Mouse (Mus musculus): ENCODE results near the gene Mast3. TPM values are rescaled to one million over a fixed set of nuclear protein-coding genes. Genes with fewer than 3 reads are reported as not detected.

Gene Mast3
- polyA plus RNA-seq, 1 experiment from 2014 or later: 15.9 TPM

DNA sequence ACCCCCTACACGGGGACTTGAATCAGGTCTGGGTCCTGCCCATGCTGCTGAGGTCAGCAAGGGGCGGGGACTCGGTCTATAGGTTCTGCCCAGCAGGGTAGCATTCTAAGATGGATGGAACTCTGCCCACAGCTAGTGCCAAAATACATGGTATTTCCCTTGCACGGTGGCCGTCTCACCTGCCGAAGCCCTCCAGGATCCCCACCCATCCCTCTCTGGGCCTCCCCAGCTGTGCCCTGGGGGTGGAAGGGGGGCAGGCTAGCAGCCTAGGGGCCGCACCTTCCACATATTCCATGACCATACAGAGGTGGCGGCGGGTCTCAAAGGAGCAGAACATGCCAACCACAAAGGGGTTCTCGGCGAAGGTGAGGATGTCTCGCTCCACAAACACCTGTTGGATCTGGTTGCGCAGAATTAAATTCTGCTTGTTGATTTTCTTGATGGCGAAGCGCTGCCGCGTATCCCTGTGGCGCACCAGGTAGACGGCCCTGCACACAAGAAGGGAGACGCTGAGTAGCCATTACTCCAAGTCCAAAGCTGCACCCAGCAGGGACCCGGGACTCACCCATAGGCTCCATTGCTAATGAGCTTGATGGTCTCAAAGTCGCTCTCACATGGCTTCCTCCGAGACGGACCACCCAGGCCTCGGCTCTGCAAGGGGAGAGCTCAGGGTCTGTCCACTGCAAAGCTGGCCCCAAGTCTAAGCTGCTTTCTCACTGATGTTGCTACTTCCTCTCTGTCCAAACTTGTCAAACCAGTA, 18.4 kb downstream of the Mast3 start:
- H3K9ac ChIP-seq: no peak overlapping the region
- H3K27ac ChIP-seq: no peak overlapping the region
- ATAC-seq (ENCODE audit: low FRiP score, low read depth): no peak
- H3K4me2 ChIP-seq (replicated peaks): no peak overlapping the region
- peaks cover 11% of the 10 kb centered on the region for H3K4me1 ChIP-seq
- peaks cover 65% of the 10 kb centered on the region for H3K36me3 ChIP-seq
- H3K9me3 ChIP-seq: no peaks in the 10 kb centered on the region
- H3K27me3 ChIP-seq (replicated peaks): 0 out of 2 replicates have a peak, but pooled peaks cover 5% of the 10 kb centered on the region
- H3K4me3 ChIP-seq: no peak overlapping the region
- WGBS: 87% methylated on average over 25 of the region's 25 CpGs

DNA sequence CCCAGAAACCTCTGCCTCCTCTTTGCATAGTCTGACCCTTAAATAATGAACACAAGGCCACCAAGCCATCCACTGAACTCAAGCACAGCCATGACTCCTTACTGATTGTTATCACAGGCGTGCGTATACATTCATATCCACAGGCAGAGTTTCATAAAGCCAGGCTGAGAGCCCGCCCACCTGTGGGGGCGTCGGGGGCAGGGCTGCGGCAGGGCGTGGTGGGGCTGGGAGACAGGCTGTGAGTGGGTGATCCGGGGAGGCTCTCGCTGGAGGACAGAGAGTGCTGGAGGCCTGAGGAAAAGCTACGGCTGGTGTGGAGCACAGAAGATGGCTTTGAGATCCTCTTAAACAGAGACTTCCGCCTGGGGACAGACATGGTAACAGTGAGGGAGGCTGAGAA, 24.8 kb downstream of the Mast3 start:
- H3K4me3 ChIP-seq: no peak overlapping the region

DNA sequence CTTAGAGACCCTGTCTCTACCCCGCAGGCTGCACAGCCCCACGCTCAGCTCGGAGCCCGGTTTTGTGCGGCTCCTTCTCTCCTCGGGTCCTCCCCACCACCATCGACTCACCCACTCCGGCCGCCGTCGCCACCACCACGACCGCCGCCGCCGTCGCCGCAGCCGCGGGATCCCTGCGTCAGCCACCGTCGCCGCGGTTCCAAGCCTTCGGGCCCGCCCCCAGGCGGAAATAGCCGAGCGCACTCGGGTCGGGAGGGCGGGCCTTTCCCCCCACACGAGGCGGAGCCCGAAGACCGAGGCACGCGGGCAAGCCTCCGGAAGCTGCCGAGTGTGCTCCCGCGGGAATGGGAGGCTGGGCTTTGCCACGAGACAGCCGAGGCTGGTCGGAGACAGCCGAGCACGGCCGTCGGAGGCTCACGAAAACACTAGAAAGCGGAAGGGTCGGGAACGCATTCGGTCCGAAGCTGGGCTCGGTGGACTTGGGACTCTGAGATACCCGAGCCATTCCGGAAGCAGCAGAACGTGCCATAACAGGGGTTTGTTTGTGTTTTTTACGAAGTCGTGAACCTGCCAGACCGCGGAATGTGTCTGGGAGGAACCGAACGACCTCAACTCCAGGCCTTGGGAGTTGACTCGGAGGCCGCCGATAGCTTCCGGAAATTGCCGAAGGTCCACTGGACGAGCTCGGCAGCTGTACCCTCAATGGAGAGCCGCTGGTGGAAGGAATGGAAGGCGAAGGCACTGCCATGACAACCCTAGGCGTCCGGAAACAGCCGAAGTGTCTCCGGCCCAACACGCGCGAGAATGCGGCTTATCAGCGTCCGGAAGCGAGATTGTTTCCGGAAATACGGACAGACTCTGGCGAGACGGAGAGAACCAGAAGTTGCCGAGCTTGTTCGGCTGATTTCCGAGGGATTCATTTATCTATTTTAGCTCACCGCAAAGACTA, 28.1 kb downstream of the Mast3 start, which contains the start of gene Pik3r2:
Gene Pik3r2 (minus strand): TSS at position 218 of the 949 bp plus-strand sequence.
- ATAC-seq (ENCODE audit: low FRiP score, low read depth): peak; percentile 92
- under 1% methylated on average over 94 of the region's 94 CpGs for WGBS
- Histone ChIP-seq H3K9me3 (no peaks in the 10 kb centered on the region), H3K27ac (peak within 1 kb of the TSS; percentile 94), H3K4me3 (peak within 1 kb of the TSS; percentile 82), H3K9ac (peak within 1 kb of the TSS; percentile 97), H3K4me2 (replicated peaks) (peak within 1 kb of the TSS; percentile 92), H3K4me1 (peaks cover 43% of the 10 kb centered on the region), H3K36me3 (peaks cover 66% of the 10 kb centered on the region), H3K27me3 (replicated peaks) (no peaks in the 10 kb centered on the region)

More for the DNA sequence above, 24.8 kb downstream of the Mast3 start:
- 81% methylated on average over 11 of the region's 11 CpGs for WGBS
- H3K27me3 ChIP-seq (replicated peaks): no peaks in the 10 kb centered on the region
- ATAC-seq (ENCODE audit: low FRiP score, low read depth): no peak
- H3K4me1 ChIP-seq: peaks cover 24% of the 10 kb centered on the region
- no peaks in the 10 kb centered on the region for H3K9me3 ChIP-seq
- H3K4me2 ChIP-seq (replicated peaks): no peak overlapping the region
- H3K36me3 ChIP-seq: peaks cover 58% of the 10 kb centered on the region
- no peak overlapping the region for H3K27ac ChIP-seq
- H3K9ac ChIP-seq: peak overlapping the region; percentile 42; the same call in 1 of the 2 replicates

DNA sequence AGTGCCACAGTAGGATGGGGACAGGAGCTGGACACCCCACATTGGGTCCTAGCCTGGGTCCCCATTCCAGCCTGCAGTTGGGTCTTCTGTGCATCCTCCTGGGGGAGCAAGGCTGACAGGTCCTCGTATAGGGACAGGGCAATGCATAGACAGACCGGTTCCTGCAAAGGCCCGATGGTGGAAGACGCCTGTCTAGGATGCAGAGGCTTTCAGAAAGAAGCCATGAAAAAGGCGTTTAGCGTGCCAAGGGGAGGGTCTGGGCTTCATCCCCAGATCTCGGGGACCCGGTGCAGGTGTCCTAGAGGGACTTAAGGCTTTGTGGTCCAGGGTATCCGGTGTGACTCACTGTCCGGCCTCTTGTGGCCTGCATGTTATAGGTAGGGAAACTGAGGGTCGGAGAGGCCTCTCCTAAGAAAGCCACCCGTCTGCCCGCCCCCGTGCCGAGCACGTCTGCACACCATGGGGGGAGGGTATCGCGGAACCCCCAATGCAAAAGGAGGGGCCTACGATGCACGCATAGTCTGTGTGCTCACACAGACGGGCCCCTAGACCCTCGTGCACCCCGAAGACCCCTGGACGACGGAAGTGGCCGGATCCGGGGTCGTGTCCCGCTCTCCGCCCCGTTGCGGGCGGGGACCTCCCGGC, 28.9 kb downstream of the Mast3 start:
- peaks cover 67% of the 10 kb centered on the region for H3K36me3 ChIP-seq
- ATAC-seq (ENCODE audit: low FRiP score, low read depth): peak; percentile 38; the same call in 1 of the 2 replicates
- 3% methylated on average over 34 of the region's 34 CpGs for WGBS
- H3K9me3 ChIP-seq: no peaks in the 10 kb centered on the region
- 0 out of 2 replicates have a peak overlapping the region, but pooled peaks have one; percentile 10 for H3K27ac ChIP-seq
- peaks cover 43% of the 10 kb centered on the region for H3K4me1 ChIP-seq
- peak overlapping the region; percentile 92 for H3K4me2 ChIP-seq (replicated peaks)
- H3K9ac ChIP-seq: peak overlapping the region; percentile 97
- H3K27me3 ChIP-seq (replicated peaks): no peaks in the 10 kb centered on the region
- H3K4me3 ChIP-seq: peak overlapping the region; percentile 82

DNA sequence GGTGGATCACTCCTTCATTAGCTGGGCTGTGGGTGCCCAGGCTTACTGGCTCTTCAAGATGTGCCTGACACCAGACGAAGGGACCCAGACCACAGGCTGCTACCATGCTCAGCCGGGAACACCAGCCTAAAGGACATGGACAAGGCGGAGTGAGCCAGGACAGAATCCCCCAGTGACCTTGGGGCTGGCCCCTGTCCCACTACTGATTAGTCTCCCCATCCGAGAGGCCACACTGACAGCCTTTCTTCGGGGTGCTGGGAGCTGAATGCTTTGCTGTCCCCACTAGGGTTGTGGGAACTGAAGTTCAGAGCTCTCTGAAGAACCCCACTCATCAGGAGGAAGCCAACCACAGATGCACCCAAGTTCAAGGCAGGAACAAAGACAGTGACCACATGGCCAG, 29.6 kb downstream of the Mast3 start:
- H3K9me3 ChIP-seq: no peaks in the 10 kb centered on the region
- 89% methylated on average over 5 of the region's 5 CpGs for WGBS
- H3K27ac ChIP-seq: no peak overlapping the region
- H3K4me3 ChIP-seq: peak overlapping the region; percentile 82
- peaks cover 43% of the 10 kb centered on the region for H3K4me1 ChIP-seq
- H3K36me3 ChIP-seq: peaks cover 67% of the 10 kb centered on the region
- peak overlapping the region; percentile 97 for H3K9ac ChIP-seq
- no peaks in the 10 kb centered on the region for H3K27me3 ChIP-seq (replicated peaks)
- no peak for ATAC-seq (ENCODE audit: low FRiP score, low read depth)
- H3K4me2 ChIP-seq (replicated peaks): peak overlapping the region; percentile 92

DNA sequence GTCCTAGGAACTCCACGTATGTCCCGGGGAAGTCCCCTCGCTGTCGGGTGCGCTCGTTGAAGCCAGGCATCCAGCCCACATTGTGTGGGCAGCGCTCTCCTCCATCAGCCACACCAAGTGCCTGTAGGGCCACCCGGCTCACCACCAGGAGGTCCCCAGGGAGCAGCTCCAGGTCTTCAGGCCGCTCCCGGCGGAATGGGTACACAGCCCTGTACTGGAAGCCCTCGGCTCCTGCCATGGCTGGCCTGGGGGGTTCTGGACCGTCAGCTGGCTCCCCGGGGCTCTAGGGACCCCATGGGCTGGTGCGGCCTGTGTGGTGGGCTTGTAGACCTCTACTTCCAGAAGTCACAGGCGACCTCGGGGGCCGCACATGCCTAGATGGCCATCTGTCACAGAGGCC, 30.1 kb downstream of the Mast3 start:
- Histone ChIP-seq H3K9me3 (no peaks in the 10 kb centered on the region), H3K9ac (peak overlapping the region; percentile 46; the same call in 1 of the 2 replicates), H3K36me3 (peaks cover 67% of the 10 kb centered on the region), H3K27ac (no peak overlapping the region), H3K4me3 (no peak overlapping the region), H3K4me2 (replicated peaks) (peak overlapping the region; percentile 92; the same call in 1 of the 2 replicates), H3K4me1 (peaks cover 43% of the 10 kb centered on the region), H3K27me3 (replicated peaks) (no peaks in the 10 kb centered on the region)
- WGBS: 96% methylated on average over 18 of the region's 18 CpGs
- no peak for ATAC-seq (ENCODE audit: low FRiP score, low read depth)

DNA sequence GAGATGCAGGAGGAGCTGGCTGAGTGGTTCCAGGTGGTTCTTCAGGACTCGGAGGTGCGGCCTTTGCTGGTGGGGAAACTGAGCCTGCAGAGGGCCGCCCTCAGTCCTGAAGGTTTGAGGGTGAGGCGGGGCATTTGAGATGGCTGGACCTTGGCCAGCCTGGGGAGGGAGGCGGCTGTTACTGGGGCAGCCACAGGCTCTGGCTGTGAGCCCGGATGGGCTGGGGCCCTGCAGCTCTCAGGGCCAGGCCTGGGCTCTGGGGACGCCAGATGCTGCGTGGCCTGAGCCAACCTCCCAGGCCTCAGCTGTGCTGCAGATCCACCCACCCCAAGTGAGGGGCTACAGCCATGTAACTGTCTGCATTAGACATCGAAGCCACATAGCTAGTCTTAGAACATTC, 31.0 kb downstream of the Mast3 start:
- Histone ChIP-seq H3K27ac (no peak overlapping the region), H3K4me3 (no peak overlapping the region), H3K4me2 (replicated peaks) (peak overlapping the region; percentile 92), H3K4me1 (peaks cover 43% of the 10 kb centered on the region), H3K9me3 (no peaks in the 10 kb centered on the region), H3K9ac (peak overlapping the region; percentile 46; the same call in 1 of the 2 replicates), H3K27me3 (replicated peaks) (no peaks in the 10 kb centered on the region), H3K36me3 (peaks cover 64% of the 10 kb centered on the region)
- WGBS: 74% methylated on average over 9 of the region's 9 CpGs
- ATAC-seq (ENCODE audit: low FRiP score, low read depth): no peak

DNA sequence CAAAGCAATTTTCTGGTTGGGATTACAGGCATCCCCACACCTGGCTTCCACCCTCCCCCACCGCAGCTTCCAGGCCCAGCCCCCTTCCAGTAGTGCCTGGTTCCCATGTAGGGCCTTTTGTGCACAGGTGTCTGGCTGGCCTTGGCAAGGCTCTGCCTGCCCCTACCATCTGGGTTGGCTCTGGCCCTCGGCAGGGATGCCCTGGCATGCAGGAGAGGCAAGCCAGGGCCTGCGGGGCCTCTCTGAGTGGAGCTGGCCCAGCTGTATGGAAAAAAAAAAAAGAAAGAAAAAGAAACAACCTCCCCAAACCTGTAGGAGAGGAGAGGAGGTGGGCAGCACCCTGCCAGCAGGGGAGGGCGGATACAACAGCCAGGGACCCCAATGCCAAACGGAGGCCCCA, 31.4 kb downstream of the Mast3 start:
- ATAC-seq (ENCODE audit: low FRiP score, low read depth): no peak
- Histone ChIP-seq H3K4me1 (peaks cover 39% of the 10 kb centered on the region), H3K27me3 (replicated peaks) (no peaks in the 10 kb centered on the region), H3K9me3 (no peaks in the 10 kb centered on the region), H3K9ac (peak overlapping the region; percentile 46; the same call in 1 of the 2 replicates), H3K27ac (no peak overlapping the region), H3K4me3 (no peak overlapping the region), H3K36me3 (peaks cover 64% of the 10 kb centered on the region), H3K4me2 (replicated peaks) (0 out of 2 replicates have a peak overlapping the region, but pooled peaks have one; percentile 92)
- 85% methylated on average over 5 of the region's 5 CpGs for WGBS

DNA sequence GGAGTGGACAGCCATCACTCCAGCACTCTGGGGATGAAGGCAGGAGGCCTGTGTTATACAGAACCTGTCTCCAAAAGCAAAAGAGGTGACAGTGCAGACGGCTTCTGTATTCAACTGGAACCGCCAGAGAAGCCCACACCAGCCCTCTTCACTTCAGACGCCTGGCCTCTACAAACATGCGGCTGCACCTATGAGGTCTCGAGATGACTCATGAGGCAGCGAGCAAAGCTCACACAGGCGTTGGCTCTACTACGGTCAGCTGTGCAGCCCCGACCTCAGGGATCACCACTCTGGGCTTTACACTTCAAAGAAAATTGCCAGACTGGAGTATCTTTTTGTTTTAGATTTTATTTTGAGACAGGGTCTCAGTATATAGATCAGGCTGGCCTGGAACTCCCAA, 32.0 kb downstream of the Mast3 start:
- Histone ChIP-seq H3K27ac (no peak overlapping the region), H3K36me3 (peaks cover 66% of the 10 kb centered on the region)

DNA sequence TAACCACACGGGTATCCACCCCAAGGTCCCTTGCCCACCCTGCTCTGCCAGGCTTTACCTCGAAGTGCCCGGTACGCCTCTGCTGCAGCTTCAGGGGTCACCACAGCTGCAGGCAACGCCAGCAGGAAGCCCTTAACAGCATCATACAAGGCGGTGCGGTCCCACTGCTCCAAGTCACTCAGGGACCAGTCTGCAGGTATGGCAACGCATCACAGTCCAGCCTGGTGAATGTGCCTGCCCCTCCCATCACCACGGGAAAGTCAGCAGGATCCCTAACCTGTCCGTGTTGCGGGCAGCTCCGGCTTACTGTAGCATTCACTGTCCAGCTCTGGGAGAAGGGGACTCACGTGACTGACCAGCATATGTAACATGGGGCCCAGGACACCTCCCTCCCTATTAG, 32.8 kb downstream of the Mast3 start:
- Histone ChIP-seq H3K9ac (0 out of 2 replicates have a peak overlapping the region, but pooled peaks have one; percentile 5), H3K4me1 (peaks cover 30% of the 10 kb centered on the region), H3K4me3 (no peak overlapping the region)

More for the DNA sequence above, 32.0 kb downstream of the Mast3 start:
- 89% methylated on average over 9 of the region's 9 CpGs for WGBS
- Histone ChIP-seq H3K9ac (0 out of 2 replicates have a peak overlapping the region, but pooled peaks have one; percentile 13), H3K9me3 (no peaks in the 10 kb centered on the region), H3K4me1 (peaks cover 34% of the 10 kb centered on the region), H3K4me3 (no peak overlapping the region), H3K4me2 (replicated peaks) (0 out of 2 replicates have a peak overlapping the region, but pooled peaks have one; percentile 92), H3K27me3 (replicated peaks) (no peaks in the 10 kb centered on the region; the same call in 1 of the 2 replicates)
- ATAC-seq (ENCODE audit: low FRiP score, low read depth): no peak

DNA sequence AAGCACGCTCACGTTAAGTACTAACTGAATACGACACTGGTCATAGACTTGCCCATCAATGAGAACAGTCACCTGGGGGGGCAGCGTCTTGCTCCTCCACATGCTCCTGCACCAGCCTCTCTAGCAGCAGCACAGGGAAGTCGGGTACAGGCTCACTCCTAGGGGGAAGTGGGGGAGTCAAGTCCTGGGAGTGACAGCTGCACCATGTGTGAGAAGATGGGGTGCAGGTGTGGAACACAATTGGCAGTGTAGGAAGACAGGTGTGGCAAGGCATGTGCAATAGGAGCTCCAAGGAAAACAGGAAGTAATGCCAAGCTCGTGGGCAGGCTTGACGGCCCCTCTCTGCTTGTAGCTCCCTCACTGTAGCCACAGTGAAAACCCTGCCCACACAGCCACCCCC, 33.6 kb downstream of the Mast3 start:
- Histone ChIP-seq H3K27ac (no peak overlapping the region), H3K4me3 (no peak overlapping the region), H3K36me3 (peaks cover 71% of the 10 kb centered on the region), H3K4me1 (peaks cover 38% of the 10 kb centered on the region), H3K9me3 (no peaks in the 10 kb centered on the region), H3K27me3 (replicated peaks) (peaks cover 2% of the 10 kb centered on the region; the same call in 1 of the 2 replicates), H3K9ac (no peak overlapping the region), H3K4me2 (replicated peaks) (no peak overlapping the region)
- no peak for ATAC-seq (ENCODE audit: low FRiP score, low read depth)
- 94% methylated on average over 7 of the region's 7 CpGs for WGBS

More for the DNA sequence above, 32.8 kb downstream of the Mast3 start:
- Histone ChIP-seq H3K27ac (no peak overlapping the region), H3K36me3 (peaks cover 71% of the 10 kb centered on the region), H3K27me3 (replicated peaks) (peaks cover 2% of the 10 kb centered on the region; the same call in 1 of the 2 replicates), H3K9me3 (no peaks in the 10 kb centered on the region), H3K4me2 (replicated peaks) (no peak overlapping the region)
- no peak for ATAC-seq (ENCODE audit: low FRiP score, low read depth)
- 94% methylated on average over 13 of the region's 13 CpGs for WGBS

Data from neural tube, embryonic 12.5 days (tissue).